Comparison of ENCODE assay signal across 27 mouse cellular contexts in the genomic region with DNA sequence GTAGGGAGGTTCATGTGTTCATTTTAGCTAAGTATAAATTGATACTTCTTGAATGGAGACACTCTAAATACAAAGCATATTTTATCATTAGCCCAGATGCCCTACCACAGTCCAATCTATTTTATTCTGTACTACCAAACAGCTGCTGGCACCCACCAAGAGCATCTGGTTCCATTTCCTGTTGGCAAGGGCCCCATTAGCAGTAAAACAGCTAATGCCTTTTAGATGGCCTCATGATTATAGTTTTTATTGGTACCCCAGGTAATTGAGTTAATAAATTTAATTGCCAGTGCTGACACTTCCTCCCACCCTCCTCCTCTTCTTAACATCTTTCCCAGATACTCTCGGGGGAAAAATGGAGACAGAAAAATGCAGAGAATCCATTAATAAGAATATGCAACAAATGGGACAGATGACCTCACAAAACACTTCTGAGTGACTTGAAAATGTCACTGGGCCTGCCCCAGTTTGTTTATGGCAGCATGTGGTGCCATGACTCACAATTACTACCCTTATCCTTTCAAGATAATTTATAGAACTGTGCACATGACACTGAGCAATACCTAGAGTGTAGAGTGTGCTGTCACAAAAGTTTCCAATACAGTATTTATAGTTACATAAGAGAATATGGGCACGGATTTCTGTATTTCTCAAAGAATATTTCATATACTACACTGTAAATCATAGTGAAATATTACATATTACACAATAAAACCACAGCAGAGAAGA.
DNase-seq lines count a peak whose midpoint lies in the region; ATAC-seq and TF ChIP-seq lines count a peak whose summit lies in the region.
"Had no signal": no experiment of that assay in that cellular context is flagged by ENCODE, and none has a peak within 500 bp of the region (broad histone marks: within the 10 kb centered on the region; RNA-seq: fewer than 3 reads in every experiment).

No protein-coding gene starts in this region.

- no peak for TF ChIP-seq CTCF in intestine, postnatal 0 days (IDR thresholded peaks at IDR 0.05; ENCODE audit: low read depth)

- H3K9me3 ChIP-seq in intestine, postnatal 0 days (ENCODE audit: control insufficient read depth): no peaks in the 10 kb centered on the region
- H3K9me3 ChIP-seq in neural tube, embryonic 12.5 days: no peaks in the 10 kb centered on the region
- H3K9me3 ChIP-seq: embryonic facial prominence, embryonic 12.5 days; forebrain, embryonic 12.5 days; heart, embryonic 15.5 days; liver, embryonic 15.5 days; lung, embryonic 15.5 days; megakaryocyte, embryonic 14.5 days; midbrain, embryonic 15.5 days had no signal

- H3K27ac ChIP-seq in intestine, postnatal 0 days (ENCODE audit: low read depth, low read length): no peak overlapping the region
- H3K27ac ChIP-seq in neural tube, embryonic 12.5 days: no peak overlapping the region
- H3K27ac ChIP-seq: embryonic facial prominence, embryonic 12.5 days; forebrain, embryonic 12.5 days; heart, embryonic 15.5 days; layer of hippocampus, adult 2 months; liver, embryonic 15.5 days; lung, embryonic 15.5 days; midbrain, embryonic 15.5 days had no signal

- peak; percentile 90 for ATAC-seq in intestine, postnatal 0 days
- peak; percentile 91 for ATAC-seq in neural tube, embryonic 12.5 days (ENCODE audit: low FRiP score, low read depth)
- ATAC-seq: hindbrain, embryonic 16.5 days; midbrain, embryonic 15.5 days; Patski had no signal

- peak; percentile 3 for DNase-seq in embryo, embryonic 11.5 days (ENCODE audit: low read depth, low spot score)
- DNase-seq in embryo, embryonic 11 days: no peak
- peak; percentile 34 for DNase-seq in Muller cell, postnatal 12 days (ENCODE audit: inconsistent ontology term)
- no peak for DNase-seq in kidney, adult 11 months
- no peak for DNase-seq in cerebellum, adult 9-11 months
- DNase-seq: adrenal gland, adult 8-10 months; cerebellum, adult 2 months; gastrocnemius, postnatal 36 days; heart, postnatal 36 days; kidney, adult 8-10 months; kidney, postnatal 10 days; liver; lung, postnatal 36 days; right cerebral cortex, postnatal 4 days; thymus, postnatal 25 days had no signal

- no peak overlapping the region for H3K4me3 ChIP-seq in intestine, postnatal 0 days (ENCODE audit: low read depth, low read length)
- no peak overlapping the region for H3K4me3 ChIP-seq in neural tube, embryonic 12.5 days
- H3K4me3 ChIP-seq: embryonic facial prominence, embryonic 12.5 days; forebrain, embryonic 12.5 days; heart, embryonic 15.5 days; layer of hippocampus, adult 2 months; liver, embryonic 15.5 days; lung, embryonic 15.5 days; megakaryocyte, embryonic 14.5 days; midbrain, embryonic 15.5 days had no signal

- WGBS in intestine, postnatal 0 days: 46% methylated on average over 2 of the region's 2 CpGs
- 38% methylated on average over 2 of the region's 2 CpGs for WGBS in neural tube, embryonic 12.5 days

- no peak overlapping the region for H3K4me2 ChIP-seq in intestine, postnatal 0 days (replicated peaks; ENCODE audit: low read depth)
- no peak overlapping the region for H3K4me2 ChIP-seq in neural tube, embryonic 12.5 days (replicated peaks)
- H3K4me2 ChIP-seq: embryonic facial prominence, embryonic 12.5 days; forebrain, embryonic 12.5 days; heart, embryonic 15.5 days; liver, embryonic 15.5 days; lung, embryonic 15.5 days; midbrain, embryonic 15.5 days had no signal

- H3K27me3 ChIP-seq in intestine, postnatal 0 days (replicated peaks; ENCODE audit: control insufficient read depth, insufficient read depth, low read length): no peaks in the 10 kb centered on the region
- no peaks in the 10 kb centered on the region for H3K27me3 ChIP-seq in neural tube, embryonic 12.5 days (replicated peaks)
- H3K27me3 ChIP-seq: embryonic facial prominence, embryonic 12.5 days; forebrain, embryonic 12.5 days; heart, embryonic 15.5 days; liver, embryonic 15.5 days; lung, embryonic 15.5 days; megakaryocyte, embryonic 14.5 days; midbrain, embryonic 15.5 days; Patski had no signal

- no peaks in the 10 kb centered on the region for H3K4me1 ChIP-seq in intestine, postnatal 0 days (replicated peaks; ENCODE audit: control insufficient read depth, insufficient read depth, low read length)
- H3K4me1 ChIP-seq in neural tube, embryonic 12.5 days: no peaks in the 10 kb centered on the region
- H3K4me1 ChIP-seq: embryonic facial prominence, embryonic 12.5 days; forebrain, embryonic 12.5 days; heart, embryonic 15.5 days; liver, embryonic 15.5 days; lung, embryonic 15.5 days; megakaryocyte, embryonic 14.5 days; midbrain, embryonic 15.5 days had no signal

- no peak overlapping the region for H3K9ac ChIP-seq in intestine, postnatal 0 days (ENCODE audit: low read depth, low read length)
- no peak overlapping the region for H3K9ac ChIP-seq in neural tube, embryonic 12.5 days
- H3K9ac ChIP-seq: embryonic facial prominence, embryonic 12.5 days; forebrain, embryonic 12.5 days; heart, embryonic 15.5 days; liver, embryonic 15.5 days; lung, embryonic 15.5 days; midbrain, embryonic 15.5 days had no signal

- H3K36me3 ChIP-seq in intestine, postnatal 0 days (ENCODE audit: control insufficient read depth, insufficient read depth): no peaks in the 10 kb centered on the region
- no peaks in the 10 kb centered on the region for H3K36me3 ChIP-seq in neural tube, embryonic 12.5 days
- H3K36me3 ChIP-seq: embryonic facial prominence, embryonic 12.5 days; forebrain, embryonic 12.5 days; heart, embryonic 15.5 days; liver, embryonic 15.5 days; lung, embryonic 15.5 days; midbrain, embryonic 15.5 days had no signal

Comparison
In these comparisons a context has a peak if more than half of its experiments do, and no peak if none do; other contexts are left out.
1. DNase-seq: peak in embryo, embryonic 11.5 days (single experiment) and Muller cell, postnatal 12 days (single experiment); none in embryo, embryonic 11 days (single experiment), kidney, adult 11 months (single experiment) and cerebellum, adult 9-11 months (single experiment).